Mouse (Mus musculus) layer of hippocampus, adult 11-12 months (tissue): ENCODE data around the gene Ccdc36.

Source experiments
- DNase-seq: peaks from one replicate; pipeline ENCODE4 v3.0.0; 2022; ENCODE audit warnings: low spot score

The Ccdc36 gene

DNA sequence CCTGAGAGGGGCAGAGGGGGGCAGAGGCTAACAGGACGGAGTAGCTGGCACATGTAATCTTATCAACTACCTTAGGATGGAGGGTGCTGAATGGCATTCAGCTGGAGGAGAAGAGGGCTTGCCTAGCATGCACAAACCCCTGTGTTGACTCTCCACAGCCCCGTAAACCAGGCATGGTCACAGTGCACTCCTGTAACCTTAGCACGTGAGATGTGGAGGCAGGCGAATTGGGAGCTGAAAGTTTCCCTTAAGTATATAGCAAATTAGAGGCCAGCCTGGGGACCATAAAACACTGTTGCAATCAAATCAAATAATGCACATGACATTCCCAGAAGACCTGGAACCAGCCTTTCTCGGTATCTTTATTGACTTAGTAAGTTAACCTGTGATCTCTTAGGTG lies 49.5 kb downstream of the Ccdc36 start:
- DNase-seq = no peak

DNA sequence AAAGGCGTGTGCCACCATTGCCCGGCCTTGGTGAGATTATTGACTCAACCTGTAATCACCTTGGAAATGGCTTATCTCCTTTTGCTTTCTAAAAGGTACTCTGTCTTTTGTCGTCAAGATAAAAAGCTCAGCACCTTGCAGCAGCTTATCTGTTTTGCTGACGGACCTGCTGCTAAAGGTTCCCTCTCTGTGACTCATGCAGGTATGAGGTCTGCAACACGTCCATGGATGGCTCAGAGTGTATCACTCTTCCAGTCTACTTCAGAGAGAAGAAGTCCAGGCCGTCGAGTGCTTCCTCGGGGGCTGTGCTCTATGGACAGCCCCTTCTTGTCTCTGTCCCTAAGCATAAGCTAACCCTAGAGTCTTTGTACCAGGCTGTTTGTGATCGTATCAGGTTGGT lies 50.0 kb downstream of the Ccdc36 start:
- DNase-seq = no peak
